Comparison of ENCODE assay signal across 33 mouse cellular contexts in genomic region chr3:45523281-45523680, GRCm38 (mm10).
"Had no signal": no experiment of that assay in that cellular context is flagged by ENCODE, and none has a peak within 500 bp of the region (broad histone marks: within the 10 kb centered on the region; RNA-seq: fewer than 3 reads in every experiment).

No protein-coding gene starts in this region.

- H3K4me2 ChIP-seq: heart, embryonic 11.5 days; heart, embryonic 12.5 days; heart, embryonic 13.5 days; heart, embryonic 15.5 days; hindbrain, embryonic 12.5 days; hindbrain, embryonic 13.5 days; hindbrain, embryonic 14.5 days; hindbrain, embryonic 15.5 days; kidney, embryonic 15.5 days had no signal

- ATAC-seq: hindbrain, embryonic 16.5 days; hindbrain, postnatal 0 days; inflammation-experienced regulatory T-cells, adult 6 months had no signal

- H3K9me3 ChIP-seq: heart, embryonic 10.5 days; heart, embryonic 12.5 days; heart, embryonic 13.5 days; heart, embryonic 15.5 days; hindbrain, embryonic 10.5 days; hindbrain, embryonic 12.5 days; hindbrain, embryonic 13.5 days; hindbrain, embryonic 15.5 days; kidney, embryonic 15.5 days had no signal

- DNase-seq: heart, adult 2 months; heart, postnatal 10 days; heart, postnatal 14 days; heart, postnatal 36 days; heart, postnatal 4 days; kidney, adult 11 months; kidney, adult 18-20 months; kidney, adult 2 months; kidney, adult 8-10 months; kidney, adult 9 months; kidney, postnatal 10 days; kidney, postnatal 14 days; kidney, postnatal 25 days; kidney, postnatal 4 days; layer of hippocampus, adult 9-11 months; layer of hippocampus, postnatal 36 days had no signal

- H3K9ac ChIP-seq: heart, embryonic 12.5 days; heart, embryonic 13.5 days; heart, embryonic 15.5 days; hindbrain, embryonic 12.5 days; hindbrain, embryonic 13.5 days; hindbrain, embryonic 14.5 days; hindbrain, embryonic 15.5 days; kidney, embryonic 15.5 days had no signal

- H3K36me3 ChIP-seq: heart, embryonic 10.5 days; heart, embryonic 12.5 days; heart, embryonic 13.5 days; heart, embryonic 15.5 days; hindbrain, embryonic 10.5 days; hindbrain, embryonic 12.5 days; hindbrain, embryonic 13.5 days; hindbrain, embryonic 15.5 days; kidney, embryonic 15.5 days had no signal

- H3K4me3 ChIP-seq: heart, adult 2 months; heart, embryonic 10.5 days; heart, embryonic 12.5 days; heart, embryonic 13.5 days; heart, embryonic 15.5 days; hindbrain, embryonic 10.5 days; hindbrain, embryonic 12.5 days; hindbrain, embryonic 13.5 days; hindbrain, embryonic 15.5 days; kidney, embryonic 15.5 days; layer of hippocampus, adult 2 months; left cerebral cortex, adult 2 months had no signal

- H3K27me3 ChIP-seq: heart, embryonic 12.5 days; heart, embryonic 13.5 days; heart, embryonic 15.5 days; hindbrain, embryonic 12.5 days; hindbrain, embryonic 13.5 days; hindbrain, embryonic 15.5 days; kidney, embryonic 15.5 days had no signal

- H3K4me1 ChIP-seq: heart, embryonic 10.5 days; heart, embryonic 12.5 days; heart, embryonic 13.5 days; heart, embryonic 15.5 days; hindbrain, embryonic 10.5 days; hindbrain, embryonic 12.5 days; hindbrain, embryonic 13.5 days; hindbrain, embryonic 15.5 days; kidney, embryonic 15.5 days had no signal

- H3K27ac ChIP-seq: heart, adult 2 months; heart, embryonic 10.5 days; heart, embryonic 13.5 days; heart, embryonic 15.5 days; hindbrain, embryonic 10.5 days; hindbrain, embryonic 12.5 days; hindbrain, embryonic 13.5 days; hindbrain, embryonic 14.5 days; hindbrain, embryonic 15.5 days; hindbrain, postnatal 0 days; kidney, embryonic 15.5 days; kidney, postnatal 0 days; left cerebral cortex, adult 2 months had no signal
